Mouse (Mus musculus) liver (tissue): ENCODE measurements around the gene Olfr780.
"Not testable (repeated sequence)": the region's sequence is repeated elsewhere in the genome, so short reads cannot be mapped to it uniquely, and the experiment has no call there.

Experiments
- DNase-seq: peaks from one replicate; pipeline ENCODE4 v3.0.0-alpha.2; 2020; ENCODE audit warnings: mixed read lengths

Olfr780 gene

GRCm38 (mm10) chr10:129317817-129318216, at the start of gene Olfr780:
Olfr780 (plus strand) TSS chr10:129318117.
- DNase-seq, result no peak

- no peak for DNase-seq
These were observed 46.8 kb upstream of the Olfr780 start, which contains the start of gene Olfr777 for GRCm38 (mm10) chr10:129271081-129271535. Olfr777 (minus strand) TSS chr10:129271485.

GRCm38 (mm10) chr10:129312973-129313372, 4.9 kb upstream of the Olfr780 start:
- not testable (repeated sequence) for DNase-seq

- not testable (repeated sequence) for DNase-seq
These were observed 4.4 kb upstream of the Olfr780 start for GRCm38 (mm10) chr10:129313521-129313920.

DNA sequence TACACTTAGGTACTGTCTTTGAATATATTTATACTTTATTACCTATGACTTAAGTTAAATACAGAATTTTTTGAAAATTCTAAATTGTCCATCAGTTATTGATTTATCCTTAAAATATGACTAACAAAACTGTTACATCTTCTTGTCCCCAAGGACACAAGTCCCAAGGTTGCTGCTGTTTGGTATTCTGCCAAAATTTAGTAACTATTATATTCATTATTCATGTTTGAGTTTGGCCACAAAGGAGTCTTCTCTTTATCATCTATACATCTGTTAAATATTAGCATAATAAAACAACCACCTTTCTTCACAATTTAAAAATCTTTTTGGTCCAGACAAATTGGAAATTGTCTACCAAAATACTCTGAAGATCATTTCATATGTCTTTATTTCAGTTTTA, 10.6 kb downstream of the Olfr780 start, which contains the start of gene Olfr781:
TSS of gene Olfr781 (plus strand) at position 301 of the 400 bp plus-strand sequence.
- no peak for DNase-seq

- no peak for DNase-seq
These were observed 30.6 kb downstream of the Olfr780 start, which contains the start of gene Olfr782 for GRCm38 (mm10) chr10:129348550-129348949. Olfr782 (plus strand) TSS chr10:129348850.

GRCm38 (mm10) chr10:129352475-129352874, 34.6 kb downstream of the Olfr780 start:
- not testable (repeated sequence) for DNase-seq

DNA sequence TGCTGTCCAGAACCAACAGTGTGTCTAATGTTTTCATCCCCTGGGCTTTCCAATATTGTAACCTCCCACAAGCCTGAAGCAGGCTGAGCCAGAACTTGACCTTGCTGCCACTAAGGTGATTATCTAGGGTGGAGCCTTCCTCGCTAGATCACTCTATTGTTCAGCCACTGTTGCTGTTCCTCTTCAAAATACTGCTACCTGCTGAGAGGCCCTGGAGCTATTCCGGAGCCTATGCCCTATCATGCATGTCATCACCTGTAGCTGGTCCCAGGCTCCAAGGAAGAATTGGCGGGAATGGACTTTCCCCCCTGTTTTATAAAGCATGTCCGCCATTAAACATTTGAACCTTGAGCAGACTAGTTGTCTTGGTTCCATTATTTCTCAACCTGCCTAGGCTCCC, 38.6 kb downstream of the Olfr780 start:
- DNase-seq, result not testable (repeated sequence)

DNA sequence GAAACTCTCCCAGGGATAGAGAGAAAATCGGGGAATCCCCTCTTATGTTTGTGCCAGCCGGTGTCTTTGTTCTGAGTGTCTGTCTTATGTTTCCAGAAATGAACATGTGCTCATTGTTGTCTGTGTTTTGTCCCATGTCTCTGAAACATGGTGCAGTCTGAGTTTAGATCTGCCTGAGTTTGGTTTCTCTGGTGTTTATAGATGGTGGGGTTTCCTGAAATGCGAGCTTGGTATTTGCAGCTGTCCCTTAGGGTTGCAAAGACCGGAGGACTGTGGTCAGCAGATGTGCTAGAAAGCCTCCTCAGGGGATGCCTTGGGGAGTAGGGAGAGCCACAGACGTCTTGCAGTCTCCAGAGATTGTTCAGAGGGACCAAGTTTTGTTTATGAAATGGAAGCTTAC, 39.4 kb downstream of the Olfr780 start:
- DNase-seq, result no peak
